Mouse (Mus musculus) frontal cortex, postnatal 25 days (tissue): ENCODE measurements around the gene Dmc1.

Experiments used
- DNase-seq, 2 experiments: peaks; one replicate each; pipeline ENCODE4 v3.0.0; 2022; ENCODE audit warnings: low spot score in 2 of 2

Gene Dmc1

GRCm38 (mm10) chr15:79511553-79512320 is 93.2 kb downstream of the Dmc1 start:
- peak; percentile 68 to 84 for DNase-seq
